Mouse (Mus musculus) intestine, postnatal 0 days (tissue): ENCODE measurements around the gene Tmem40. TPM values are rescaled to one million over a fixed set of nuclear protein-coding genes. Genes with fewer than 3 reads are reported as not detected.

Experiments used
- ATAC-seq: fragments of 200-750 bp; cut with Nextera tagmentation; 2 replicates; pipeline ENCODE4 v1.8.0; 2017; ENCODE audit warnings: mild to moderate bottlenecking, moderate TSS enrichment, moderate library complexity
- H3K27ac ChIP-seq: fragments of 300-500 bp; sonication (generic); 2 replicates; pipeline ENCODE4 v1.5.1; 2014; ENCODE audit warnings: mild to moderate bottlenecking, low read depth, low read length, moderate library complexity
- H3K27me3 ChIP-seq: fragments of 300-500 bp; sonication (generic); replicated peaks from 2 replicates; pipeline ENCODE4 v1.6.1; 2014; ENCODE audit warnings: low read length, mixed read lengths; ENCODE audit not compliant: control insufficient read depth, insufficient read depth
- H3K36me3 ChIP-seq: fragments of 300-500 bp; sonication (generic); 2 replicates; pipeline ENCODE4 v1.6.1; 2014; ENCODE audit warnings: mild to moderate bottlenecking, moderate library complexity; ENCODE audit not compliant: control insufficient read depth, insufficient read depth
- H3K4me1 ChIP-seq: fragments of 300-500 bp; sonication (generic); replicated peaks from 2 replicates; pipeline ENCODE4 v1.6.1; 2014; ENCODE audit warnings: antibody characterized with exemption, low read length, mixed read lengths; ENCODE audit not compliant: control insufficient read depth, insufficient read depth
- H3K4me2 ChIP-seq: fragments of 300-500 bp; sonication (generic); replicated peaks from 2 replicates; pipeline ENCODE4 v1.6.1; 2014; ENCODE audit warnings: low read depth, mild to moderate bottlenecking, moderate library complexity
- H3K4me3 ChIP-seq: fragments of 300-500 bp; sonication (generic); 2 replicates; pipeline ENCODE4 v1.5.1; 2014; ENCODE audit warnings: low read depth, low read length
- H3K9ac ChIP-seq: fragments of 300-500 bp; sonication (generic); 2 replicates; pipeline ENCODE4 v1.6.1; 2014; ENCODE audit warnings: mild to moderate bottlenecking, low read depth, low read length
- H3K9me3 ChIP-seq: fragments of 300-500 bp; sonication (generic); 2 replicates; pipeline ENCODE4 v1.6.1; 2016; ENCODE audit warnings: mixed run types; ENCODE audit not compliant: control insufficient read depth
- CTCF ChIP-seq: sonication (generic); IDR thresholded peaks from 2 replicates; pipeline ENCODE4 v1.5.1; 2016; ENCODE audit warnings: low read depth, mild to moderate bottlenecking, control low read depth, antibody characterized with exemption, moderate library complexity
- WGBS: fragments of 180-500 bp; shearing (Covaris S2); extraction: QIAGEN DNeasy Blood & Tissue Kit; methylation state at CpG from one replicate; pipeline ENCODE4 v1.1.7; 2014; 5-methylcytosine and 5-hydroxymethylcytosine counted together
- polyA plus RNA-seq: library from polyadenylated mRNA; unstranded; fragments of >200 nt; fragmentation: Nextera tagmentation; extraction: Ambion mirVana; gene quantifications from 2 replicates; pipeline ENCODE4 v1.2.1, GENCODE M21; 2015

Gene Tmem40
- polyA plus RNA-seq, 1 experiment from 2014 or later, result 0.17 TPM

- ATAC-seq, result no peak
- no peak overlapping the region for H3K4me3 ChIP-seq
Measured at GRCm38 (mm10) chr6:115772604-115773003, 10.4 kb upstream of the Tmem40 start.

GRCm38 (mm10) chr6:115772201-115772600 lies 10.0 kb upstream of the Tmem40 start:
- Histone ChIP-seq H3K27ac (no peak overlapping the region), H3K27me3 (no peaks in the 10 kb centered on the region), H3K4me3 (no peak overlapping the region), H3K4me2 (no peak overlapping the region), H3K9ac (no peak overlapping the region), H3K9me3 (no peaks in the 10 kb centered on the region), H3K4me1 (no peaks in the 10 kb centered on the region), H3K36me3 (no peaks in the 10 kb centered on the region)
- no peak for ATAC-seq
- WGBS, result 82% methylated on average over 6 of the region's 6 CpGs
- TF ChIP-seq CTCF, result peak; percentile 37; the same call in 1 of the 2 replicates

More at GRCm38 (mm10) chr6:115772604-115773003, 10.4 kb upstream of the Tmem40 start:
- WGBS, result 92% methylated on average over 1 of the region's 1 CpGs
- H3K4me1 ChIP-seq, result no peaks in the 10 kb centered on the region
- no peak overlapping the region for H3K27ac ChIP-seq
- H3K36me3 ChIP-seq, result no peaks in the 10 kb centered on the region
- H3K4me2 ChIP-seq, result no peak overlapping the region
- H3K9ac ChIP-seq, result no peak overlapping the region
- TF ChIP-seq CTCF, result peak; percentile 55
- no peaks in the 10 kb centered on the region for H3K27me3 ChIP-seq
- H3K9me3 ChIP-seq, result no peaks in the 10 kb centered on the region

- H3K4me1 ChIP-seq, result no peaks in the 10 kb centered on the region
- ATAC-seq, result peak; percentile 18; the same call in 1 of the 2 replicates
- no peaks in the 10 kb centered on the region for H3K9me3 ChIP-seq
- no peak overlapping the region for H3K9ac ChIP-seq
- no peaks in the 10 kb centered on the region for H3K27me3 ChIP-seq
- WGBS, result 44% methylated on average over 4 of the region's 4 CpGs
- no peak overlapping the region for H3K4me3 ChIP-seq
- no peaks in the 10 kb centered on the region for H3K36me3 ChIP-seq
- no peak for TF ChIP-seq CTCF
- no peak overlapping the region for H3K27ac ChIP-seq
- no peak overlapping the region for H3K4me2 ChIP-seq
Measured at GRCm38 (mm10) chr6:115770852-115771251, 8.6 kb upstream of the Tmem40 start.

DNA sequence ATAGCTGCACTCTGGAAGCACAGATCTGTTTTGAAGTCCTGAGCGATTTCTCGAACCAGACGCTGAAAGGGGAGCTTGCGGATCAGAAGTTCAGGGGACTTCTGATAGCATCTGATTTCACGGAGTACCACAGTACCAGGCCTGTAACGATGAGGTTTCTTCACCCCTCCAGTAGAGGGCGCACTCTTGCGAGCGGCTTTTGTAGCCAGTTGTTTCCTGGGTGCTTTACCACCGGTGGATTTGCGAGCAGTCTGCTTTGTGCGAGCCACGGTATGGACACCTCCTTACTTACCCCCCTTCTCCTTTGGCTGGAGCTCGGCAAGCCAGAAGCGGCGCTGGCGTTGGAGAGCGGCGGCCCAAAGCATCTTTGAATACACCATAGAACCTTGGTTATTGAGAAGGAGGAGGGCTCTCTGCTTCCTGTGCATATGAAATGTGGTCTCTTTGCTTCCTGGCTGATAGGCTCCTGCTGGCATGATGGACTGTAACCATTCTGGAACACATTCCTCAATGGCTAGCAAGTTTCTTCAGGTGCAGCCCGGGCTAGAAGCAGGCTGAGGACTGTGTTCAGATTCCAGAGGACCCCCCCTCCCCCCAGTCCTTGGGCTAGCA lies 8.0 kb upstream of the Tmem40 start:
- WGBS, result 83% methylated on average over 20 of the region's 20 CpGs
- H3K4me3 ChIP-seq, result no peak overlapping the region
- H3K36me3 ChIP-seq, result no peaks in the 10 kb centered on the region
- TF ChIP-seq CTCF, result peak; percentile 42
- no peak overlapping the region for H3K4me2 ChIP-seq
- ATAC-seq, result no peak
- no peak overlapping the region for H3K27ac ChIP-seq
- H3K27me3 ChIP-seq, result no peaks in the 10 kb centered on the region
- H3K9me3 ChIP-seq, result no peaks in the 10 kb centered on the region
- no peaks in the 10 kb centered on the region for H3K4me1 ChIP-seq
- H3K9ac ChIP-seq, result no peak overlapping the region

GRCm38 (mm10) chr6:115768207-115768606 lies 6.0 kb upstream of the Tmem40 start:
- Histone ChIP-seq H3K4me3 (no peak overlapping the region), H3K4me1 (no peaks in the 10 kb centered on the region), H3K4me2 (no peak overlapping the region), H3K9ac (no peak overlapping the region), H3K36me3 (no peaks in the 10 kb centered on the region), H3K27ac (no peak overlapping the region), H3K9me3 (no peaks in the 10 kb centered on the region), H3K27me3 (no peaks in the 10 kb centered on the region)
- ATAC-seq, result no peak
- TF ChIP-seq CTCF, result no peak
- 68% methylated on average over 4 of the region's 4 CpGs for WGBS

DNA sequence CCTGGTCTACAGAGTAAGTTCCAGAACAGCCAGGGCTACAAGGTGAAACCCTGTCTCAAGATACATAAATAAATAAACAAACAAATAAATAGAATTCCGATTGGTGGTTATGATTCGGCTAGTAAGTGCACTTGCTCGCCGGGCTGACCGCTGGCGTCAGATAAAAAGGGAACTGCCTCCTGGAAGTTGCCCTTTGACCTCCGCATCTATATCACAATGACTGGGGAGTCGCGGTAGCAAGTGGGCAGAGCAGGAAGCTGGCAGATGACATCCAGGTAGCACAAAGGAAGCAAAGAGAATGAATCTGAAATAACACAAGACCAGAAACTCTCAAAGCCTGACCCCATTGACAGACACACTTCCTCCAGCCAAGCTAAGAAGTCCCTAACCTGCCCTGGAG lies 5.1 kb upstream of the Tmem40 start:
- Histone ChIP-seq H3K4me2 (no peak overlapping the region), H3K36me3 (no peaks in the 10 kb centered on the region), H3K27me3 (no peaks in the 10 kb centered on the region), H3K9me3 (no peaks in the 10 kb centered on the region), H3K4me3 (no peak overlapping the region), H3K4me1 (no peaks in the 10 kb centered on the region), H3K9ac (no peak overlapping the region), H3K27ac (no peak overlapping the region)
- ATAC-seq, result no peak
- TF ChIP-seq CTCF, result no peak
- WGBS, result 54% methylated on average over 9 of the region's 9 CpGs

GRCm38 (mm10) chr6:115764179-115764578 lies 2.0 kb upstream of the Tmem40 start:
- 22% methylated on average over 7 of the region's 7 CpGs for WGBS
- no peak overlapping the region for H3K9ac ChIP-seq
- peak overlapping the region; percentile 27 for H3K4me2 ChIP-seq

More at GRCm38 (mm10) chr6:115764179-115764578, 2.0 kb upstream of the Tmem40 start:
- ATAC-seq, result peak; percentile 28; the same call in 1 of the 2 replicates
- Histone ChIP-seq H3K27ac (0 out of 2 replicates have a peak overlapping the region, but pooled peaks have one; percentile 0), H3K27me3 (no peaks in the 10 kb centered on the region), H3K4me3 (no peak overlapping the region), H3K36me3 (no peaks in the 10 kb centered on the region), H3K4me1 (no peaks in the 10 kb centered on the region), H3K9me3 (no peaks in the 10 kb centered on the region)
- 0 out of 2 replicates have a peak, but pooled peaks have one; percentile 28 for TF ChIP-seq CTCF
